Mouse (Mus musculus) lung, postnatal 14 days (tissue): ENCODE data around the gene Polr1c.
A peak's percentile ranks its signal among the peaks of the same experiment; 100 is the strongest.

Experiments used
- DNase-seq: peaks from one replicate; pipeline ENCODE4 v3.0.0; 2021

Gene Polr1c

DNA sequence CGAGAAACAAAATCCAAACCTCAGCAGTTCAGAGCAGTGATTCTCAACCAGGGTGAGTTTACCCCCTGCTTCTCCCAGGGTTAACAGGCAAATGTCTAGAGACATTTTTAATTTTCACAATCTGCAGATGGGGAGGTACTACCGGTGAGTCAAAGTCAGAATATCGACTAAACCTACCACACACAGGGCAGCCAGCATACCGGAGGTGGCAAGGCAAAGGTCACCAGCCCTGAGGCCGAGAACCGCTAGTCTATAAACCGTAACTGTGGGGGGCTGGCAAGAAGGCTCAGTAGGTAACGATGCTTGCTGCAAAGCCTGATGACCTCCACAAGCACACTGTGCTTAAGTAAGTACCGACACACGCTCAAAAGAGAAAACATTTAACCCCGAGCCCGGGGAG is 17.6 kb upstream of the Polr1c start:
- DNase-seq = no peak

DNA sequence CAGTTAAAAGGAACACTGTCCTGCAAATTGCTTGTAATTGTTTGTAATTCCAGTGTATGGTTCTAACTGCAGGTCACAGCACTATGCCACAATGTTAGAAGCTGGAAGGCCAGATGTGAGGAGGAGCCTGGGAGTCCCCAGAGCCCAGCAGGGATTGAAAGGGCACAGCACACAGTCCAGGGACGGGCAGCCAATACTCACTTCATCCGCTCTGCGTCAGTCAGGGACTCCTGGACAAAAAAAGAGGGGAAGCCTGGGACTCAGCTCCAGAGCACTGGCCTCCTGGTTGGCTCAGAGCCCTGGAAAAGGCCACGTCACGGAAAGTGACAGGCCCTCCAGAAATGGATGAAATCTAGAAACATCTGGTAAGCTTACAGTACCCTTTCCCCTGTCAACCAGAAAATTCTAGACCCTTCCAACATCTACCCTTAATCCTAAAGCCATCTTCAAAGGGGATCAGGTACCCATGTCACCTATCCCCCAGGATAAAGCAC is 14.4 kb upstream of the Polr1c start:
- no peak for DNase-seq

DNA sequence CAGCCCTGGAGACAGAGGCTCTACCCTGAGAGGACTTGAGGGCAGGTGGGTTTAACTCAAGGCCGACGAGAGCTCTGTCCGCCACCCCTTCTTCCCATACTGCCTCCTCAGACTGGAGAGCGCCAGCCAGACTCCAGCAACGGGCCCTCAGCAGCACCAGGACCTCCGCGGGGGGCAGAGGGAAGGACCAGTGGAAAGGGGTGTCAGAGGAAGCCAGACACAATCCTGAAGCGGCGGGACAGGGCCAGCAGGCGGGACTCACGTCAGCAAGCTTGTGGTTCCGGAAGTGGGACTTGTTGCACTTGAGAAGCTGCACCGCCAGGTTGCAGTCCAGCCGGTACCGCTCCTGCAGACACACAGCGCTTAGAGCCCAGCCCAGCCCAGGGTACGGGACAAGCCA is 11.8 kb upstream of the Polr1c start:
- DNase-seq = no peak

DNA sequence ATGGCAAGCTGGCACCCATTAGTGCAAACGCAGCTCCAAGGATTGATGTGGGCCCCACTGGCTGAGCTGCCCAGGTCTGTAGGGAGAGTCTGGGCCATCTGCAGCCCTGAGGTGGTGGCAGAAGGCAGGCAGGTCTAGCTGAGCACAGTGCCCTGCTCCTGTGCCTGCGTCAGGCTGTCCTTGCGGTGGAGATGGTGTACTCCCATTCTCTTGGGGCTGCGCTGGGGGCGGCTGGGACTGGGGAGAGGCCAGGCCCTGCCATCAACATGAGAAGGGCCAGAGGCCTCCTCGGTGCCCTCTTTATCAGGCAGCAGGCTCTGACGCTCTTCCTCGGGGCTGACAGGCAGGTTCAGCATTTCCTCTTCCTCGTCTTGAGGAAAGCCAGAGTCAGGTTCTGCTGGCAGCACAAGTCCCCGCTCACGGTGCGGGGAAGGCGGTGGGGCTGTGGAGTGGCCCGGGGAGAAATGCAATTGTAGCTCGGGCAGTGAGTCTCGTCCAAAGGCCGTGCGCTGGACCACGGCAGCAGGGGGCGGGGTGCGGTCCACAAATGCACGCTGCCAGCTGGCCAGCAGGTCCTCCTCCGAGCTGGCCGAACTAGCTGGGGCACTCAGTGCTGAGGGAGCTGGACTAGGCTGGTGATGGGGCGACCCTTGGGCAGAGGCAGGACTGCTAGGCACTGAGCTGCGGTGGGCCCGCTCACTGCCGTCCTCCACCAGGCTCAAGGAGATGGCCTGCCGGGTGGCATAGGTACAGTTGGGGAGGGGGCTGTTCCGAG is 10.6 kb upstream of the Polr1c start:
- DNase-seq = no peak

DNA sequence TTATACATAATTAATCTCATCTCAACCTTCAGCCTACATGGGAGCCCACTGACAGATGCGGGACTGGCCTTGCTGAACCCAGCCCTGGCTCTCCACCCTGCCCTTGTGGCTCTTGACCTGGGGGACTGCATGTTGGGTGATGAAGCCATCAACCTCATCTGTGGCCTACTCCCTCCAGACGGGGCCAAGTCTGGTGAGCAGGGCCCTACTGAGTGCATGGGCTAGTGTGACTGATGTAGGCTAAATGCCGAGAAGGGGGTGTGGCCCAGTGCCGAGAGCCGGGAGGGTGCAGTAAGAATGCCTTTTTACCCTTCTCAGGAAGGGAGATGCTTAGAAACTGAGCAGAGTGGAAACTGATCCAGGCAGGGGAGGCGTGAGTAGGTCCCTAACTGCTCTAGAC is 7.3 kb upstream of the Polr1c start:
- DNase-seq = no peak

DNA sequence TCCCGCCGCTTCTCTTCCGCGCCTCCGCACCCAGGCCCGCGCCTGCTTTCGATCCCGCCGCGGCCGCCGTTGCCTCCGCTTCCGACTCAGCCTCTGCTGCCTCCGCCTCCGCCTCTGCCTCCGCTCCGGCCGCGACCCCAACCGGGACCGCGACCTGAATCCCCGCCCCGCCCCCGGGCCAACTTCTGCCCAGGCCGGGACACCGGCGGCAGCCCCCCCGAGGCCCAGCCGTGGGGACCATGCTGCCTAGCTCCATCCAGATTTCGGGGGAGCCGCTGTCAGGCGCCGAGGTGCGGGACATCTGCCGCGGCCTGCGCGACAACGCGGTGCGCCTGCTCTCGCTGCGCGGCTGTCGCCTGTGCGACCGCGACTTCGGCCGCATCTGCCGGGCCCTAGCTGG is 6.3 kb upstream of the Polr1c start:
- DNase-seq = no peak

DNA sequence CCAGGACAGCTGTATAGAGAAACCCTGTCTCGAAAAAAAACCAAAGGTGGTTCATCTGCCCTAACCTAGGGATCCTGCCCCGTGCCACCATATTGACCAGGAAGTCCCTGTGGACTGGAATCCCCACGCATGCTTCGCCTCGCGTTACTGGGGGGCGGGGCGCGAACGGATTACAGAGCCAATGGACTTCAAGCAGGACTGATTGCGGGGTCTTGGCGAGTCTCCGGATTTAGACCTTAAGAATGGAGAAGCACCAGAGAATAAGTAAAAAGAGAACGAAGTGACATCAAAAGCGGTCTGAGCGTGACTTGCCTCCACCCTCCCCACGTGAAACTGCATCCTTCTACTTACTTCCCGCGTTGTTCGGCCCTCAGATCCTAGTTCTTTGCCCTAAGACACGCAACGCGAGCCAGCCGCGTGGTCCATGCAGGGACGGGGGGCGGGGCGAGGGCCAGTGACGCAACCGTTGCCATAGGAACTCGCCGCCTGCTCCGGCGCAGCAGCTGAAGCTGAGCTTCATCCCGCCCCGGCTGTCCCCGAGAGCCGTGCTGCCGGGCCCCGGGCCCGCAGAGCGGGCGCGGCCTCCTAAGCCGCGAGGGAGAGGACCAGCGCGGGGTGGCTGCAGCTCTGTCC is 5.7 kb upstream of the Polr1c start, which contains the start of gene Lrrc73:
Lrrc73 (plus strand) TSS at position 80 of the 633 bp plus-strand sequence.
- peak; percentile 94 for DNase-seq

DNA sequence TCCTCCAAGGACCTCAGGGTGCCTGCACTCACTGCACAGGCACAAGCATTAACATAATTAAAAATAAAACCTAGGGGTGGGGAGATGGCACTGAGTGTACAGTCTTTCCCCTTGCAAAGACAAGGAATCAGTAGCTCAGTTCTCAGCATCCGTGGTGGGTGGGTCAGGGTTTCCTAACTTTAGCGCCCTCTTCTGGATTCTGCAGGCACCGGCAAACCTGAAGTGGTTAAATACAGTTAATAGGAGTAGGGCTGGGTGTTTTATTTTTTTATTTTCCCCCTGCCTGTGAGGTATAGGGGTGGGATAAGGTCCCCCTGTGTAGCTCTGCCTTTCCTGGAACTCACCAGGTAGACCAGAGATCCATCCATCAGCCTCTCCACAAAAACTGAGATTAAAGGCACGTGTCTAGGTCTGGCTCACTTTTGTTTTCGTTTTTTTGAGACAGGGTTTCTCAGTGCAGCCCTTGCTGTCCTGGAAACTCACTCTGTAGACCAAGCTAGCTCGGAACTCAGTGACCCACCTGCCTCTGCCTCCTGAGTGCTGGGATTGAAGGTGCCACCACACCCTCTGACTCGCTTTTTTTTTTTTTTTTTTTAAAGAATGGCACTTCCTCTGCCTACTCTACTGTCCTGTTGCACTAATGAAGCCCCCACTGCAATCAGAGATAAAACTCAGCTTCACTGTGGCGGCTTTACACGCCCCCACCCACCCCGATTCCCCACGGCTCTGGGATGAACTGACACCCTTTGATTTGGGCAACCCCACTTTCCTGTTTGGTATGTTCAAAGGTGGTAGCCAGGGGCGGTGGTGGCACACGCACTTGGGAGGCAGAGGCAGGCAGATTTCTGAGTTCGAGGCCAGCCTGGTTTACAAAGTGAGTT is 5.0 kb upstream of the Polr1c start:
- no peak for DNase-seq

DNA sequence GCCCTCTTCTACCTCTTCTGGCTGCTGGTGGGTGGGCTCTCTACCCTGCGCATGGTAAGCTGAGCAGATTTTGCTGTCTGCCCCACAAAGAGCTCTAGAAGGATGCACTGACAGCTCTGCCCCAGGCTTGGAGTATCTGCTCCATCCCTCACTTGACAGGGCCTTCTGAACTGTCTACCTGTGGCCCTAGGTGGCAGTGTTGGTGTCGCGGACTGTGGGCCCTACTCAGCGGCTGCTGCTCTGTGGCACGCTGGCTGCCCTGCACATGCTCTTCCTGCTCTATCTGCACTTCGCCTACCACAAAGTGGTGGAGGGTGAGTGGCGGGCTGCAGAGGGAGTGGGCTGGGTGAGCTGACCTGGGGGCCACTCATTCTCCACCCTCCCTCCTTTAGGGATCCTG is 3.3 kb upstream of the Polr1c start:
- no peak for DNase-seq

DNA sequence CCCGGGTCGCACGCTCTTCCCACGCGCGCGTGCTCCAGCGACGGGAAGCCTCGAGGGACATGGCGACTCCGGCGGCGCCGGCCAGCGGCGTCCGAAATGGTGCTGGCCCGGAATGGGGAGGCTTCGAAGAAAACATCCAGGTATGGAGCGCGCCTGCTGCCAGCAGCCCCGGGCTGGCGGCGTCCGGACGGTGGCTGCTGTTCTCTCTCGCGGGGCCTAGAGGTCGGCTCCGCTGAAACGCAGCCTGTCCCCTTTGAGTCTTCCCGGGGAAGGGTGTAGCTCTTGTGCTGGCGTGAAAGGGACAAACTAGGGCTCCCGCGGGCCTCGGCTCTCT is 302 bp upstream of the Polr1c start:
- no peak for DNase-seq

DNA sequence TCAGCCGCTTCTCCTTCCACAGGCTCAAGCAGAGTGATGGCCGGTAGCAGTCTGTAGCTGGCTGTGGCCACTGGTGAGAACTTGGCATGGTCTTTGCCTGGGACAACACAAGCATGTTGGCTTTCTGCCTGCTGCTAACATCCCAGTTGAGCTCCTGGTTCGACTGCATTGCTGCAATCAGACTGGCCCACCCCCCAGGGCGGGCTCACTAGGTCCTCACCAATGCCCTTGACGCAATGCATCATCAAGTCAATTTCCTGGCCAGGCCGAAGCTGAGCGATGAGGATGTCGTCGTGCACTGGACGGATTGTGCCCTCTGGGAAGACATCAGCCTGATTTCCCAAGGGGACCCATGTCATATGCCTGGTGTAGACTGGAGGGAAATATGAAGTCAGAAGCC is 3.3 kb downstream of the Polr1c start:
- DNase-seq = peak; percentile 69

DNA sequence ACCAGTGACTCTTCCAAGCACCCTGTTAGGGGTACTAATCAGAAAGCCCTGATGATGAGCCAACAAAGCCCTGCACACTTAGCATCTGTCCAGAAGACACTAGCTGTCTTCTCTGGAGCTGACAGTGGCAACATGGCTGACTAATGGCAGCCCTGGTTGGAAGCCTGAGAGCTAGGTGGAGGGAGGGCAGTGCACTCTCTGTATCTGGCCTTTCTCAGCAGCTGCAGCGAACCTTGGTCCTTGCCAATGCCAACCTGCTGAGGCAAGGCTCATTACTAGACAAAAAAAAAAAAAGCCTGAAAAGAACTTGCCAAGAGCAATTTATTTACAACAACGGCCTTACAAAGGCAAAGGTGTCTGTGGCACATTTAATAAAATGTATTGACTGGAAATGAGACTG is 4.2 kb downstream of the Polr1c start:
- no peak for DNase-seq

DNA sequence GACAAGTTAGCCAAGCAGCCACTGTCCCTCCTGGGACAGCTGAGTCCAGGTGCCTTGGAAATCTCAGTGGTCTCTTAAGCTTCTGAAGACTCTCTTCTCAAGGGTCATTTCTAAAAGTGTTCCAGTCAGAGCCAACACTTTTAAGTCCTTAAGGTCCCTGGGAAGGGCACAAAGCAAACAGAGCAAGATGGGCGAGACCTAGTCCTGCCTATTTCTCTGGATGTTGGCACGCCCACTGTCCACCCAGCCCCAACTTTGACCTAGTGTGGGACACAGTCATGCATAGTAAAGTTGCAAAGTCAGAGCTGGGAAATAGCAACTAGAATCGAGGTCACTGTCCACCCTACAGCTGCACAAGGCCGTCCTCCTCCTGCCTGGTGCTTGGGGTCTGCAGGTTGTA is 4.9 kb downstream of the Polr1c start:
- DNase-seq = peak; percentile 49

DNA sequence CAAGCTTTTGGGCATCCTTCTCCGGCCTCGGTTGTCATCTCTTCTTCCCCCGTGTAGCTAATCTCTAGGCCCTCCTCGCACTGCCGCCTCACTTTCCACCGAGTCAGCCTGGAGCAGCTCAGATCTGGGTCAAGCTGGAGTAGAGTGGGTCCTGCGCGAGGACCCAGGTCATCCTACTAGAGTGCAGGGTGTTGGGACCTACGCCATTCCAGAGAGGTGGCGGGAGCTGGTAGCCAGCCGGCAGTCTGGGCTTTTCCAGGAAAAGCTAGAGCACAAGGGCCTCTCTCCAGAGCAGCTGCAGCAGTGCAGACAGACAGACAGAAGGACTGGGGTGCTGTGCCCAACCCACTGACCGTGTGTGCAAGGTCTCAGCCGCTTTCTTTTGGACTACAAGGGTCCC is 5.6 kb downstream of the Polr1c start:
- DNase-seq = no peak

DNA sequence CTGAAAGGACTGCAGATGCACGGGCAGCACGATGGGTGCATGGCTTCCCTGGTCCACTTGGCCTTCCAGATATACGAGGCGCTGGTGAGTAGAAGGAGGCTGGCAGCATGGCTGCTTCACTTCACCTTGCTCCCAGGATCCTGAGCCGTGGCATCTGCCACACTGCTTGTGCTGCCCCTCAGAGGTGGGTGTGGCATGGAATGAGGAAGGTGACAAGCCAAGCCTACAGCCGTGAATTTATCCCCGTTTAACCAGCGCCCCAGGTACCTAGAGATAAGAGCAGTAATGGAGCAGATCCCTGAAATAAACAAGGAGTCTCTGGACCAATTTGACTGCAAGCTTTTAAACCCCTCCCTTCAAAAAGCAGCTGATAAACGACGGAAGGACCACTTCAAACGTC is 6.4 kb downstream of the Polr1c start:
- DNase-seq = no peak

DNA sequence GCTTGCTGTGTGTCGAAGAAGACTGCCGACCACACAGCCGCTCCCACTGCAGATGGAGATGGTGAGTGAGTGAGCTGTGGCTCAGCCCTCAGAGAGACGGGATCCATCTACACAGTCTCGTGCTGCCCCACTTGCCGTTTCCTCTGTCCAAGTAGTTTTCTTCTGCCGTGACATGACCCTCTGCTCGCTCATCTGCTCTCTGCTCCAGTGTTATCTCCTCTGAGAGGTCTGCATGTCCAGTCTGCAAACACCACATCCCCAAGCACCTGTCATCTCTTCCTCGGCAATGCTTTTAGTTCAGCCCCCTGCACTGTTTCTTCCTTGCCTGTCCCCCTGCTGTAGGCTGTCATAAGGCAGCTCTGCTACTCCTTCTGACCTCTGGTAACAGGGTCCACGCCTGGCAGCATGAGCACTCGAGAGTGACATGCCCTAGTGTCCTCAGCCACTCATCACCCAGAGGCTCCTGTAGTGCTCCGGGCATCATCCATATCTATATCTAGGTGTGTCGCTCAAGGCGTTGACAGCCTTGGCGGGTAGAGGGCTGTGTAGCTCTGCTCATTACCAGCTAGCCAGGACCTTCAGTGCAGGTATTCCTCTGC is 8.2 kb downstream of the Polr1c start:
- DNase-seq = no peak

DNA sequence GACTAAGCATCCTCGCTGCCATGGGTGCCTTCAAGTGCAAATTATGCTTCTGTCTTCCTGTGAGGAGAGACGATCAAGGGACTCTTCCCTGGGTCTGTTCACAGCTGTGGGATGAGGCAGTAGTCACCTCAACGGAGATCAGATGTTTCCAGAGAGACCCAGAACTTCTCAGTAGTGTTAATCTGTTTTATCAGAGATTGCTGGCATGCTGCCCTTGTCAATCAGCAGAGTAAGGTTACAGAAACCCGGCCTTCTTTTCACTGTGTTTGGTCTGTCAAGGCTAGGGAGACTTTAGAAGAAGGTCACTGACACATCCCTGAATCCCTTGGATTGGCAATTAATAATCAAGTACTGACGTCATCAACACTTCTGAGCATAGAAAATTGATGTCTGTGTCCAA is 10.4 kb downstream of the Polr1c start:
- no peak for DNase-seq

DNA sequence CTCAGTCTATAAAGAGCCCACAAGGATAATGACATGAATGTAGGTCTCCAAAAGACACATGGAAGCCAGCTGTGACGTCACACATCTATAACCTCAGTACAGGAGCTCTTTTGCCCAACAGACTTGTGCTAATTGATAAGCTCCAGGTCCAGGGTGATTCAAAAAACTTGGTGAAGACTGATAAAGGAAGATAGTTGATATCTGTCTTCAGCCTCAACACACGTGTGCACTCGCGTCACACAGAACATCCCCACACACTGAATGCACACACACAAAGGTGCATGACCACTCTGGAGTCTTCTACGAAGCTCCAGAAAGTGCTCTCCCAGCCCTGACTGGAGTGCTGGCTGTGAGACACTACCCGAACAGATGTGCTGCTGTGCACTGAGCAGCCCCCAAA is 10.8 kb downstream of the Polr1c start:
- no peak for DNase-seq

DNA sequence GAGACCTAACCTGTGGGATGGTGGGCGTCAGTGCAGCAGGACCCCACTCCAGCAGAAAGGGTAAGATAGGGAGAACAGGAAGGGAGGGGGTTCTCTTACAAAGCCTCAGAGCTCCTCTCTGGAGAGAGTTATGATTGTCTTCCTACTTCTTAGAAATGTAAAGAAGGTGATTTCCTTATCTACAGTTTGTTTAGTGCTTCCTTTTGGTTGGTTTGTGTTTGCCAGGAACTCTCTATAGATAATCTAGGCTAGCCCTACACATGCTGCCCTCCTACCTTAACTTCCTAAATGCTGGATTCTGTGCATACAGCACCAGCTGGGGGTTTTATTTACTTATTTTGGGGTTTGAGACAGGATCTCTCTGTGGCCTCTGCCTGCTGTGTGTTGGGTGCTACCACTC is 11.8 kb downstream of the Polr1c start:
- DNase-seq = no peak

DNA sequence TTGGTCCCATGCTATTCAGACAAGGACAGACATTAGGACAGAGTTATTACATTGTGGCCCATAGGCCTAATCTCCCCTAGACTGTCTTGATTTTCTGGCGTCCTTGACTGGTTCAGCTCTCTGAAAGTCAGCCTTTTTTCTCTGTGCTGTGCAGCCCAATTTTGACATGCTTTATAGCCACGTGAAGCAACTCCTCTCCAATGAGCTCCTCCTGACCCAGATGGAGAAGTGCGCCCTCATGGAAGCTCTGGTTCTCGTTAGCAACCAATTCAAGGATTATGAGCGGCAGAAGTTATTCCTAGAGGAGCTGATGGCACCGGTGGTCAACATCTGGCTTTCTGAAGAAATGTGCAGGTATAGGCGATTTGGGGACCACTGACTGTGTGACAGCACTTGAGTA is 20.3 kb downstream of the Polr1c start:
- DNase-seq = no peak

DNA sequence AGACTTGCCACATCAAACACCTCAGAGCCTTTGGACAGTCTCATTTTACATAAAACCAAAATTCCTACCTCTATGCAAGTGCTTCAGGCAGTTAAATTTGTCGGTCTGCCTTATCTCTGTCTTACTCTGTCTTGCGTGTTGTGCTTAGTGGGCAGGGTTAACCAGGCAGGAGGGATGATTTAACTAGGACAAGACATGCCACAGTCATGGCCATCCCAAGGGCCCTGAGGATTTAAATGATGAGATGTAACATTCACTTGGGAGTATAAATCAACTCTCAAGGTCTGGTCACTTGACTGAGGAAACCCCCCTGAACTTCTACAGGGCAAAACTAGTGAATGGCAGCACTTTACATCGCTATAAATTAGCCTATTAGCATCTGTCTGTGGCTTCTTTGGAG is 26.3 kb downstream of the Polr1c start:
- DNase-seq = no peak

DNA sequence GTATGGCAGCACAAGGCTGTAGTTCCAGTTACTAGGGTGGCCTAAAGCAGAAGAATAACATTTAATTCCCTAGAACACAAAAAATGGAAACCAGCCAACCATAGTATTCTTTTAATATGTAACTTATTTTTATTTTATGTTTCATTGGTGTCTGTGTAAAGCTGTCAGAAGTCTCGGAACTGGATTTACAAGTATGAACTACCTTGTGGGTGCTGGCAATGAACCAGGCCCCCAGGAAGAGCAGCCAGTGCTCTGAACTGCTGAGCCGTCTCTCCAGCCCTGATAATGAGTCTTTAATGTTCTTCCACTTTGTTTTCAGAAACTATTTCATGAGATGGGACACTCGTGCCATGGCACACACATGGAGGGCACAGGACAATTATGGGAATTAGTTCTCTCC is 37.3 kb downstream of the Polr1c start:
- DNase-seq = no peak

DNA sequence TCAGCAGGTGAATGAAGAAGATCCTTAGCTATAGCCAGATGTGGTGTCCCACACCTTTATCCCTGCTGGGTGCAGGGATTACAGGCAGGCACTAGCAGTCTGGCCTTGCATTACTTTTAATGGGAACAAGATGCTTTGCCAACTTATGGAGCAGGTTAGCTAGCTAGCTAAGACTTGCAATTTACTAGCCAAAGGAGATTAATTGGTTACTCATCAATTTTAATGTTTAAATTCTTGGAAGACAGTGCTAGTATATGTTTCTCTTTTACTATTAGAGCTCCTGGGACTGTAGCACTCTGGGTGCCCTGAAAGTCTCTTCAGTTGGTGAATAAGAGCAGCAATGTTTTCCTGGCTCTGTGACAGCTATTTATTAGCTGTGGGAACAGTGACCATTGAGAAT is 41.2 kb downstream of the Polr1c start:
- DNase-seq = no peak
